Mouse (Mus musculus): ENCODE measurements around the gene Tut1. TPM values are rescaled to one million over a fixed set of nuclear protein-coding genes. Genes with fewer than 3 reads are reported as not detected.
"Not testable (repeated sequence)": the region's sequence is repeated elsewhere in the genome, so short reads cannot be mapped to it uniquely, and the experiment has no call there.

The Tut1 gene
- polyA plus RNA-seq, 1 experiment from 2014 or later = 18.7 TPM

DNA sequence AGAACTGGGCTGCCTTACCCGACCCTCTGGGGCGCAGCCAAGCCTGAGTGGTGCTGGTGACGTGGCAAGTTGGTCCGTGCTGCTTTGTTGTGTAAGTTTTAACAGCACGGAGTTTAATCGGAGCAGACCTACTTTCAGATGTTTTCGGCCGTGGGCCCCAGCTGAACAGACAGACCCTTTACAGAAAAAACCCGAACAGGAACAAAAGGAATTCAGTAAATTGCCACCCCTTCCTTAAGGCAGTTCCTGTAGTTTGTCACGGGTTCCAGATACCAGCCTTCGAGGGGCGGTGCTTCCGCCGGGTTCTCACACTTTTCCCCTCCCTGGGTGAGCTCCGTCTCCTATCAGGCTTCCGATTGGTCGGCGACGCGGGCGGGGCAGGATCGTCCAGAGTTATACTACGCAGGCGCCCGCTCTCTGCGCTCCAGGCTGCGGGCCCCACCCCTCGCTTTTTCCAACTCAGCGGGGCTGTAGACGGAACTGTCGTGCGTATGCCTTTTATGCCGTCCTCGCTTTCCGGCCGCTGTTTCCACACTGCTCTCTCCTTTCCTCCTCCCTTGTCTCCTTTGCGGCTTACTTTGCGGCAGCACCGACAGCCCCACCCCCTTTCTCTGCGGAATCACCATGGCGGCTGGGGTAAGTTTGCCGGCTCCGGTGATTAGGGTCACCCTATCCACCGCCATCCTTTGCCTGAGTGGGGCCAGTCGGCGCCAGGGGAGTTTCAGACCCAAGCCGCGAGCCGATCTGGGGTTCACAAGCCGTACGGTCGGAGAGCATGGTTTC, 13.1 kb downstream of the Tut1 start, which contains the start of gene Eef1g:
Gene Eef1g, plus strand, starts transcription at position 452 of the 783 bp plus-strand sequence.
- peaks cover 77% of the 10 kb centered on the region for H3K36me3 ChIP-seq
- ATAC-seq (ENCODE audit: low read depth) (peak; percentile 98), DNase-seq (peak; percentile 99)
- WGBS (ENCODE audit: insufficient replicate concordance) = under 1% methylated on average over 52 of the region's 52 CpGs
- H3K9ac ChIP-seq = peak within 1 kb of the TSS; percentile 91
- H3K4me1 ChIP-seq (replicated peaks) = peaks cover 42% of the 10 kb centered on the region
- H3K9me3 ChIP-seq (replicated peaks) = no peaks in the 10 kb centered on the region
- H3K4me3 ChIP-seq (replicated peaks) = peak within 1 kb of the TSS; percentile 85
- H3K27me3 ChIP-seq = no peaks in the 10 kb centered on the region
- peak within 1 kb of the TSS; percentile 87 for H3K27ac ChIP-seq
- peak within 1 kb of the TSS; percentile 94 for H3K4me2 ChIP-seq

GRCm38 (mm10) chr19:8967373-8967743, 13.7 kb downstream of the Tut1 start:
- Histone ChIP-seq H3K4me1 (replicated peaks) (peaks cover 46% of the 10 kb centered on the region), H3K27ac (peak overlapping the region; percentile 86)

GRCm38 (mm10) chr19:8967893-8968292, 14.2 kb downstream of the Tut1 start:
- WGBS (ENCODE audit: insufficient replicate concordance) = 0% methylated on average over 9 of the region's 9 CpGs
- peaks cover 46% of the 10 kb centered on the region for H3K4me1 ChIP-seq (replicated peaks)
- H3K9me3 ChIP-seq (replicated peaks) = no peaks in the 10 kb centered on the region
- H3K9ac ChIP-seq = peak overlapping the region; percentile 91
- peak overlapping the region; percentile 86 for H3K27ac ChIP-seq
- peak overlapping the region; percentile 85 for H3K4me3 ChIP-seq (replicated peaks)
- DNase-seq (no peak), ATAC-seq (ENCODE audit: low read depth) (no peak)
- no peaks in the 10 kb centered on the region for H3K27me3 ChIP-seq
- peaks cover 77% of the 10 kb centered on the region for H3K36me3 ChIP-seq
- H3K4me2 ChIP-seq = peak overlapping the region; percentile 94

More at GRCm38 (mm10) chr19:8967373-8967743, 13.7 kb downstream of the Tut1 start:
- Histone ChIP-seq H3K9ac (peak overlapping the region; percentile 91), H3K4me3 (replicated peaks) (peak overlapping the region; percentile 85), H3K9me3 (replicated peaks) (no peaks in the 10 kb centered on the region), H3K27me3 (no peaks in the 10 kb centered on the region), H3K4me2 (peak overlapping the region; percentile 94), H3K36me3 (peaks cover 77% of the 10 kb centered on the region)
- under 1% methylated on average over 8 of the region's 8 CpGs for WGBS (ENCODE audit: insufficient replicate concordance)
- DNase-seq (no peak), ATAC-seq (ENCODE audit: low read depth) (no peak)

DNA sequence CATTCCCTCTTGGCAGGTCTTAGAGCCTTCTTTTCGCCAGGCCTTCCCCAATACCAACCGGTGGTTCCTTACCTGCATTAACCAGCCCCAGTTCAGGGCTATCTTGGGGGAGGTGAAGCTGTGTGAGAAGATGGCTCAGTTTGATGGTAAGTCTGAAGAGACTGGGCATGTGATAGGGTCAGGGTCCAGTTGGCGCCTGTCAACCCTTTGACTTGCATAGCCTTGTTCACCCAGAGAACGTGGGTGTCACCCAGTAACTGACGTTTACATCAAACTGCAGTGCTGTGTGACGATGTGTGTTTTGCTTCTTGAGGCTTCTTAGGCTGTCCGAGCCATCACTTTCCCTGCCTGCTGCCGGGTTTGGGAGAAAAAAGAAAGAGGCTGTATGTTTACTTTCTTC, 18.8 kb downstream of the Tut1 start:
- Histone ChIP-seq H3K4me1 (replicated peaks) (peaks cover 39% of the 10 kb centered on the region), H3K36me3 (peaks cover 92% of the 10 kb centered on the region)
- ATAC-seq (ENCODE audit: low read depth); H3K27me3 ChIP-seq; H3K9ac ChIP-seq; H3K27ac ChIP-seq; H3K9me3 ChIP-seq (replicated peaks); H3K4me3 ChIP-seq (replicated peaks); DNase-seq; H3K4me2 ChIP-seq: not testable (repeated sequence)
- 74% methylated on average over 8 of the region's 8 CpGs for WGBS (ENCODE audit: insufficient replicate concordance)

GRCm38 (mm10) chr19:8974638-8975037, 21.0 kb downstream of the Tut1 start:
- Histone ChIP-seq H3K4me1 (replicated peaks) (peaks cover 23% of the 10 kb centered on the region), H3K9ac (no peak overlapping the region), H3K4me3 (replicated peaks) (no peak overlapping the region), H3K9me3 (replicated peaks) (no peaks in the 10 kb centered on the region), H3K4me2 (no peak overlapping the region), H3K27ac (no peak overlapping the region), H3K36me3 (peaks cover 100% of the 10 kb centered on the region), H3K27me3 (no peaks in the 10 kb centered on the region)
- DNase-seq (no peak), ATAC-seq (ENCODE audit: low read depth) (no peak)
- 80% methylated on average over 1 of the region's 1 CpGs for WGBS (ENCODE audit: insufficient replicate concordance)

GRCm38 (mm10) chr19:8975491-8975890, 21.8 kb downstream of the Tut1 start:
- 83% methylated on average over 2 of the region's 2 CpGs for WGBS (ENCODE audit: insufficient replicate concordance)
- H3K4me2 ChIP-seq = no peak overlapping the region
- no peak overlapping the region for H3K27ac ChIP-seq
- no peaks in the 10 kb centered on the region for H3K27me3 ChIP-seq
- H3K36me3 ChIP-seq = peaks cover 100% of the 10 kb centered on the region
- H3K4me1 ChIP-seq (replicated peaks) = peaks cover 21% of the 10 kb centered on the region
- H3K4me3 ChIP-seq (replicated peaks) = no peak overlapping the region
- DNase-seq = no peak
- H3K9me3 ChIP-seq (replicated peaks) = no peaks in the 10 kb centered on the region
- H3K9ac ChIP-seq = no peak overlapping the region
- ATAC-seq (ENCODE audit: low read depth) = no peak

DNA sequence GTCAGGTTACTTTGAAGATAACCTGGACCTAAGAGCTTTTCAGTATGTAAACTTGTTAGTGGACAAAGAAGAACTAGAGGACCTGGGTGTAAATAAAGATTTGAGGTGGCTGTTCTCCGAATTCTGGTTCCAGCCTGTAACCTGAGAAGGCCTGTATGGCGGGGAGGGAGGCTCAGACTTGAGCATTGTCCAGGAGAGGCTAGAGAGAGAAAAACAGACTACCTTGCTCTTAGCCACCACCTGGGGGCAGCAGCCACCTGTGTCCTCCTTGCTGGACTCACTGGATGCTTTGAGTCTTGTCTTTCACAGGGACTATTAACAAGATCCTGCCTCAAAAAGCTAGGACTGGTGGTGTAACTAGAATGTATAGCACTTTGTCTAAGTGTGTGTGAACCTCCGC, 22.9 kb downstream of the Tut1 start:
- H3K9ac ChIP-seq = no peak overlapping the region
- H3K4me2 ChIP-seq = no peak overlapping the region
- ATAC-seq (ENCODE audit: low read depth) (no peak), DNase-seq (no peak)
- peaks cover 25% of the 10 kb centered on the region for H3K4me1 ChIP-seq (replicated peaks)
- no peaks in the 10 kb centered on the region for H3K9me3 ChIP-seq (replicated peaks)
- H3K27ac ChIP-seq = no peak overlapping the region
- peaks cover 97% of the 10 kb centered on the region for H3K36me3 ChIP-seq
- 58% methylated on average over 3 of the region's 3 CpGs for WGBS (ENCODE audit: insufficient replicate concordance)
- H3K27me3 ChIP-seq = no peaks in the 10 kb centered on the region
- H3K4me3 ChIP-seq (replicated peaks) = no peak overlapping the region

DNA sequence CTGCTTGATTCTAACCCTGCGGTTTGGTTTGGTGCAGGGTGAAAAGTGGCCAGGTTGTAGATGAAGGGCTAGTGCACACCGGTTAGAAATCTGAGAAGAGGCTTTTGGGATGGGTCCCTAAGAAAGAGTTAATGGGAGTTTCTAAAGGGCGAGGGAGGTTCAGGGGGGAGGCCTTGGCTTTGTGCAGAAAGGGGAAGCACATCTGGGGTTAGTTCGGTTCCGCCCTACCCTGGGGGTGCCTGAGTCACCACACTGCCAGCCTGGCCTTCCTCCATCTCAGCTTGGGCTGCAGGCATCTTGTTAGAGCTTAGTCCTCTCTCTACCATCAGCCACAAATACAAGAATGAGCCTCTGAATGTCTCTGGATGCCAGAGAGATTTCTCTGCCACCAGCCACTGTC, 27.1 kb downstream of the Tut1 start:
- Histone ChIP-seq H3K36me3 (peaks cover 54% of the 10 kb centered on the region), H3K27ac (no peak overlapping the region), H3K4me1 (replicated peaks) (peaks cover 42% of the 10 kb centered on the region), H3K9me3 (replicated peaks) (no peaks in the 10 kb centered on the region), H3K27me3 (0 out of 2 replicates have a peak, but pooled peaks cover 3% of the 10 kb centered on the region), H3K9ac (no peak overlapping the region), H3K4me3 (replicated peaks) (no peak overlapping the region), H3K4me2 (no peak overlapping the region)
- DNase-seq (no peak), ATAC-seq (ENCODE audit: low read depth) (no peak)
- 33% methylated on average over 5 of the region's 5 CpGs for WGBS (ENCODE audit: insufficient replicate concordance)

GRCm38 (mm10) chr19:8981450-8982168, 28.0 kb downstream of the Tut1 start:
- 53% methylated on average over 2 of the region's 2 CpGs for whole genome bisulfite sequencing (ENCODE audit: insufficient replicate concordance)
- Histone ChIP-seq H3K4me2 (no peak overlapping the region), H3K27me3 (peaks cover 7% of the 10 kb centered on the region; the same call in 1 of the 2 replicates), H3K27ac (no peak overlapping the region), H3K9ac (no peak overlapping the region), H3K9me3 (replicated peaks) (no peaks in the 10 kb centered on the region), H3K36me3 (peaks cover 46% of the 10 kb centered on the region), H3K4me3 (replicated peaks) (no peak overlapping the region), H3K4me1 (replicated peaks) (peaks cover 42% of the 10 kb centered on the region)
- no peak for ATAC-seq (ENCODE audit: low read depth)
- DNase-seq = no peak

DNA sequence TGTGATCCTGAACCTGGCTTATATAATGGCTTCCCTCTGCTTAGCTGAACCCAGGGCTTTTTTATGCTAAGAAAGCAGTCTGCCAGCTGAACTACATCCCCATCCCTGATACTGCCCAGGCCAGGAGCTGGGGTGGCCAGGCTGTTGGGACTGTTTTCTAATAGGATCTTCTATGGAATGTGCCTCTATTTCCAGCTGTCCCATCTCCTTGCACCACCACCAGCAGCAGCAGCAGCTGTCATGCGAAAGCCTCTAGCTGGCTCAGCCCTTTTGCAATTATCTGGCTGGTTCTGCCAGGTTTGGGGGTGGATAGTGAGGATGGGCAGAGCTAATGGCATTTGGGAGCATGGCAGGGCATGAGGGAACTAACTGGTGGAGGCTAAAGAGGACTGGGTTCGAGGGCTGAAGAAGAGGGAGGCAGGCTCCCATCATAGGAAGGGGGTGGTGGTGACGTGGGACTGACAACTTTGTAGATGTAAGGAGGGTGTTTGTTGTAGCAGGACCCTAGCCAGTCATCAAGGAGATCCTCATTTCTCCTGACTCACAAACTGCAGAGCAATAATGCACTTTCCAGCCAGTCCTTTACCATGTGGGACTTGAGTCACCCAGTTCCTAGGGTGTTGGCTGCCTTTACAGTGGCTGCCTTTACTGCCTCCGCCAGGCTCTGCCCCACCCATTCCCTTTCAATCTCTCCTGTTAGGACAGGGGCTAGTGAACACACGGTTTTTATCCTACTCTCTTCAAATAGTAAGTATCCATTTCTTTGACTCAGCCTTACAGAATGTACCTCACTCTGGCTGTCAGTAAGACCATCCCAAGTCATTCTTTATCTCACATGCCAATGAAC, 28.9 kb downstream of the Tut1 start:
- DNase-seq (no peak), ATAC-seq (ENCODE audit: low read depth) (no peak)
- Histone ChIP-seq H3K9me3 (replicated peaks) (no peaks in the 10 kb centered on the region), H3K36me3 (peaks cover 37% of the 10 kb centered on the region), H3K9ac (no peak overlapping the region), H3K4me2 (no peak overlapping the region), H3K4me3 (replicated peaks) (no peak overlapping the region), H3K4me1 (replicated peaks) (peaks cover 42% of the 10 kb centered on the region), H3K27ac (peak overlapping the region; percentile 38; the same call in 1 of the 2 replicates), H3K27me3 (peaks cover 17% of the 10 kb centered on the region)
- 33% methylated on average over 5 of the region's 5 CpGs for WGBS (ENCODE audit: insufficient replicate concordance)

DNA sequence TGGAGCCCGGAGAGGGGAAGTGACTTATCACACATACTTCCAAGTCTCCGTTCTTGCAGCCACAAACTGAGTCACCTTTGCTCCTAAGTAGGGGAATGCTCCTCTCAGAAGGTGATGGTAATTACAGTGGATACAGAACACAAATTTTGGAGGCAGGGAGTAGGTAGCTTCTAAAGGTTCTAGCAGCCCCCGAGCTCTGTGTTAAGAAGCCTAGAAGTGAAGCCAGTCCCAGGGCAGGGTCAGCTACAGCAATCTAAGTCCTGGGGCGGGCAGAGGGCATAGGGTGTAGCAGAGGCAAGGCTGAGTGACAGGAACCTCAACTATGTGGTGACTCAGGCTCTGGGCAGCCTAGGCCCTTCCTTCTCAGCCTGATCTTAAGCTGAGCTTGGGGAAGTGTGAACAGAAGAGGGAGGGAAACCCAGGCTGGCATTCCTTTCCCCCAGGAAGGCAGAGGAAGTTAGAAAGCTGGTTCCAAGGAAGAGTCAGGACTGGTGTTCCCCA, 29.6 kb downstream of the Tut1 start:
- Histone ChIP-seq H3K9ac (no peak overlapping the region), H3K4me2 (no peak overlapping the region), H3K4me3 (replicated peaks) (no peak overlapping the region), H3K27ac (peak overlapping the region; percentile 55; the same call in 1 of the 2 replicates), H3K4me1 (replicated peaks) (peaks cover 47% of the 10 kb centered on the region), H3K27me3 (peaks cover 23% of the 10 kb centered on the region), H3K36me3 (peaks cover 30% of the 10 kb centered on the region), H3K9me3 (replicated peaks) (no peaks in the 10 kb centered on the region)
- WGBS (ENCODE audit: insufficient replicate concordance) = 16% methylated on average over 4 of the region's 4 CpGs
- DNase-seq (no peak), ATAC-seq (ENCODE audit: low read depth) (peak; percentile 39; the same call in 1 of the 2 replicates)
